Mouse (Mus musculus) MEL (cell line): ENCODE data around the gene Nt5c3b. TPM values are rescaled to one million over a fixed set of nuclear protein-coding genes. Genes with fewer than 3 reads are reported as not detected.

ENCODE experiments used
- DNase-seq: peaks from one replicate; pipeline ENCODE4 v3.0.0; 2011; ENCODE audit warnings: low read depth, low spot score
- H3K27ac ChIP-seq: 2 replicates; pipeline ENCODE4 v1.5.1; 2012; ENCODE audit warnings: low read depth, mild to moderate bottlenecking, control low read depth, low read length, moderate library complexity; ENCODE audit not compliant: control insufficient read depth
- H3K27me3 ChIP-seq, 2 experiments: fragments of 150-350 bp in 1 of 2; sonication (generic) in 1 of 2; 2 replicates each; pipeline ENCODE4 v1.6.1; 2012; ENCODE audit warnings: low read length in 2 of 2, mild to moderate bottlenecking in 2 of 2, improper control_type of control experiment in 1 of 2, moderate library complexity in 1 of 2; ENCODE audit not compliant: insufficient read depth in 2 of 2, control insufficient read depth in 1 of 2
- H3K36me3 ChIP-seq, 2 experiments: 2 replicates each; pipeline ENCODE4 v1.6.1; 2012 to 2014; ENCODE audit warnings: low read length in 2 of 2, improper control_type of control experiment in 1 of 2, inconsistent platforms in 1 of 2, mild to moderate bottlenecking in 1 of 2; ENCODE audit not compliant: insufficient read depth in 2 of 2, control insufficient read depth in 1 of 2
- H3K4me1 ChIP-seq, 2 experiments: fragments of 150-350 bp in 1 of 2; sonication (generic) in 1 of 2; 2 replicates each; pipeline ENCODE4 v1.6.1; 2012; ENCODE audit warnings: low read length in 2 of 2, improper control_type of control experiment in 1 of 2, mild to moderate bottlenecking in 1 of 2; ENCODE audit not compliant: insufficient read depth in 2 of 2, control insufficient read depth in 1 of 2
- H3K4me3 ChIP-seq, 2 experiments: fragments of 150-350 bp in 1 of 2; sonication (generic) in 1 of 2; 2 replicates each; pipeline ENCODE4 v1.5.1; 2012; ENCODE audit warnings: low read depth in 2 of 2, low read length in 2 of 2, mild to moderate bottlenecking in 2 of 2, moderate library complexity in 2 of 2, control low read depth in 1 of 2, improper control_type of control experiment in 1 of 2; ENCODE audit not compliant: control insufficient read depth in 1 of 2, insufficient read depth in 1 of 2
- H3K79me2 ChIP-seq: 2 replicates; pipeline ENCODE4 v1.6.1; 2012; ENCODE audit warnings: mild to moderate bottlenecking, low read length, moderate library complexity; ENCODE audit not compliant: control insufficient read depth, poor library complexity, insufficient read depth
- H3K9ac ChIP-seq: 2 replicates; pipeline ENCODE4 v1.6.1; 2012; ENCODE audit warnings: low read depth, mild to moderate bottlenecking, control low read depth, low read length, moderate library complexity; ENCODE audit not compliant: control insufficient read depth, poor library complexity, severe bottlenecking
- H3K9me3 ChIP-seq: fragments of 150-350 bp; sonication (generic); replicated peaks from 2 replicates; pipeline ENCODE4 v1.6.1; 2012; ENCODE audit warnings: mild to moderate bottlenecking, low read length, improper control_type of control experiment, moderate library complexity; ENCODE audit not compliant: insufficient read depth
- BHLHE40 ChIP-seq: IDR thresholded peaks from 2 replicates; pipeline ENCODE4 v1.6.1; 2012; ENCODE audit warnings: low read depth, mild to moderate bottlenecking, inconsistent platforms, low read length, improper control_type of control experiment, borderline replicate concordance
- CTCF ChIP-seq, 3 experiments: IDR thresholded peaks in 2 of 3; conservative IDR thresholded peaks in 1 of 3; 2 replicates each; pipeline ENCODE4 v1.5.1; 2011 to 2012; ENCODE audit warnings: low read length in 3 of 3, low read depth in 2 of 3, mild to moderate bottlenecking in 2 of 3, improper control_type of control experiment in 1 of 3, inconsistent platforms in 1 of 3, mixed read lengths in 1 of 3, moderate library complexity in 1 of 3; ENCODE audit not compliant: control insufficient read depth in 1 of 3, insufficient read depth in 1 of 3, poor library complexity in 1 of 3, severe bottlenecking in 1 of 3
- E2F4 ChIP-seq: IDR thresholded peaks from 2 replicates; pipeline ENCODE4 v1.6.1; 2011; ENCODE audit warnings: low read depth, low read length, improper control_type of control experiment, borderline replicate concordance
- EP300 ChIP-seq, 2 experiments: IDR thresholded peaks; 2 replicates each; pipeline ENCODE4 v1.6.1; 2011; ENCODE audit warnings: improper control_type of control experiment in 2 of 2, low read length in 2 of 2, low read depth in 1 of 2, mild to moderate bottlenecking in 1 of 2
- GABPA ChIP-seq: IDR thresholded peaks from 2 replicates; pipeline ENCODE4 v1.6.1; 2012; ENCODE audit warnings: low read depth, mild to moderate bottlenecking, inconsistent platforms, low read length, improper control_type of control experiment, moderate library complexity
- GATA1 ChIP-seq: IDR thresholded peaks from 2 replicates; pipeline ENCODE4 v1.6.1; 2011; ENCODE audit warnings: low read depth, low read length, improper control_type of control experiment
- HCFC1 ChIP-seq: IDR thresholded peaks from 2 replicates; pipeline ENCODE4 v1.6.1; 2012; ENCODE audit warnings: low read depth, mild to moderate bottlenecking, inconsistent platforms, low read length, improper control_type of control experiment, moderate library complexity
- JUND ChIP-seq: IDR thresholded peaks from 2 replicates; pipeline ENCODE4 v1.6.1; 2011; ENCODE audit warnings: low read depth, mild to moderate bottlenecking, improper control_type of control experiment, low read length
- MAFK ChIP-seq: IDR thresholded peaks from 2 replicates; pipeline ENCODE4 v1.6.1; 2011; ENCODE audit warnings: low read depth, mild to moderate bottlenecking, low read length, improper control_type of control experiment, borderline replicate concordance
- MAX ChIP-seq: IDR thresholded peaks from 2 replicates; pipeline ENCODE4 v1.6.1; 2011; ENCODE audit warnings: low read length, improper control_type of control experiment
- MEF2A ChIP-seq: IDR thresholded peaks from 2 replicates; pipeline ENCODE4 v1.6.1; 2014; ENCODE audit warnings: low read depth, mild to moderate bottlenecking, inconsistent platforms, low read length, improper control_type of control experiment; ENCODE audit not compliant: poor library complexity, insufficient replicate concordance, severe bottlenecking; ENCODE audit errors: extremely low read depth
- MXI1 ChIP-seq: IDR thresholded peaks from 2 replicates; pipeline ENCODE4 v1.6.1; 2011; ENCODE audit warnings: mild to moderate bottlenecking, low read depth, low read length, improper control_type of control experiment
- MYB ChIP-seq: IDR thresholded peaks from 2 replicates; pipeline ENCODE4 v1.6.1; 2011; ENCODE audit warnings: mild to moderate bottlenecking, low read depth, low read length, improper control_type of control experiment
- MYC ChIP-seq: IDR thresholded peaks from 2 replicates; pipeline ENCODE4 v1.6.1; 2011; ENCODE audit warnings: low read depth, mild to moderate bottlenecking, low read length, improper control_type of control experiment, moderate library complexity
- POLR2AphosphoS2 ChIP-seq: IDR thresholded peaks from 2 replicates; pipeline ENCODE4 v1.6.1; 2011; ENCODE audit warnings: low read length, improper control_type of control experiment
- POLR2AphosphoS5 ChIP-seq: IDR thresholded peaks from 2 replicates; pipeline ENCODE4 v1.6.1; 2012; ENCODE audit warnings: low read depth, borderline replicate concordance, mild to moderate bottlenecking, inconsistent platforms, low read length, moderate library complexity, mixed read lengths
- RAD21 ChIP-seq: IDR thresholded peaks from 2 replicates; pipeline ENCODE4 v1.6.1; 2011; ENCODE audit warnings: mild to moderate bottlenecking, low read depth, low read length, improper control_type of control experiment
- RCOR1 ChIP-seq: IDR thresholded peaks from 2 replicates; pipeline ENCODE4 v1.6.1; 2012; ENCODE audit warnings: low read depth, mild to moderate bottlenecking, inconsistent platforms, low read length, improper control_type of control experiment
- TBP ChIP-seq: IDR thresholded peaks from 2 replicates; pipeline ENCODE4 v1.8.0; 2011; ENCODE audit warnings: low read depth, low read length, improper control_type of control experiment
- TCF12 ChIP-seq: IDR thresholded peaks from 2 replicates; pipeline ENCODE4 v1.6.1; 2014; ENCODE audit warnings: low read depth, mild to moderate bottlenecking, inconsistent platforms, low read length, improper control_type of control experiment, moderate library complexity
- USF1 ChIP-seq: IDR thresholded peaks from 2 replicates; pipeline ENCODE4 v1.6.1; 2014; ENCODE audit warnings: low read depth, mild to moderate bottlenecking, inconsistent platforms, low read length, improper control_type of control experiment, moderate library complexity
- USF2 ChIP-seq, 2 experiments: IDR thresholded peaks; 2 replicates each; pipeline ENCODE4 v1.6.1; 2011 to 2012; ENCODE audit warnings: improper control_type of control experiment in 2 of 2, low read length in 2 of 2, borderline replicate concordance in 1 of 2, inconsistent platforms in 1 of 2, low read depth in 1 of 2, mild to moderate bottlenecking in 1 of 2; ENCODE audit not compliant: insufficient read depth in 1 of 2
- ZKSCAN1 ChIP-seq: IDR thresholded peaks from 2 replicates; pipeline ENCODE4 v1.6.1; 2012; ENCODE audit warnings: low read depth, mild to moderate bottlenecking, inconsistent platforms, low read length, improper control_type of control experiment, moderate library complexity
- ZMIZ1 ChIP-seq: IDR thresholded peaks from 2 replicates; pipeline ENCODE4 v1.6.1; 2012; ENCODE audit warnings: low read depth, mild to moderate bottlenecking, inconsistent platforms, low read length, improper control_type of control experiment, moderate library complexity
- polyA plus RNA-seq, 2 experiments: library from polyadenylated mRNA; stranded (reverse) in 1 of 2; unstranded in 1 of 2; fragments of >175 nt in 1 of 2; fragments of >200 nt in 1 of 2; gene quantifications; 2 replicates each; pipeline versions ENCODE4 v1.2.1 to v1.2.4; 2012; ENCODE audit warnings: low replicate concordance in 2 of 2, low read depth in 1 of 2; ENCODE audit not compliant: insufficient read length in 2 of 2, insufficient read depth in 1 of 2, missing spikeins in 1 of 2
- total RNA-seq: library from RNA; depleted of rRNA; stranded (reverse); fragments of 300-350 nt; gene quantifications from 2 replicates; pipeline ENCODE4 v1.2.3, GENCODE M21; 2012

Gene Nt5c3b
- total and polyA plus RNA-seq, 3 experiments: 61.3 to 287 (median 79.2) TPM

DNA sequence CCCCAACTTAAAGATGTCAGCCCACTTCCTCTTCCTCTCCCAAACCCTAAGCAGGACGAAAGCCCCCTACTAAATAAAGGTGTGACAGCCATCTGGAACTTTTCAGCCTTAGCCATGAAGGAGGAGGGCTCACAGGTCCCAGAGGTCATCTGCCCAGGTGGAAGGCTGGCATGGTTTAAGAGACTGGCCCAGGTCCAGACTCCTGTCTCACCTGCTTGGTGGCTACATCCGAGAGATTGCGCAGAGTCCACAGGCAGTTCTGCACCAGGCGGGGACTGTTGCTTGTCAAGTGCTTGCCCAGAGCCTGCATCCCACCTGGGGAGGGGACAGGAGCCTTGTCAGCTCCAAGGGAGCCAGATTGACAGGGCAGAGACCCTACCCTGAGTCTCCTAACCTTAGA is 62.3 kb downstream of the Nt5c3b start:
- no peak for DNase-seq

DNA sequence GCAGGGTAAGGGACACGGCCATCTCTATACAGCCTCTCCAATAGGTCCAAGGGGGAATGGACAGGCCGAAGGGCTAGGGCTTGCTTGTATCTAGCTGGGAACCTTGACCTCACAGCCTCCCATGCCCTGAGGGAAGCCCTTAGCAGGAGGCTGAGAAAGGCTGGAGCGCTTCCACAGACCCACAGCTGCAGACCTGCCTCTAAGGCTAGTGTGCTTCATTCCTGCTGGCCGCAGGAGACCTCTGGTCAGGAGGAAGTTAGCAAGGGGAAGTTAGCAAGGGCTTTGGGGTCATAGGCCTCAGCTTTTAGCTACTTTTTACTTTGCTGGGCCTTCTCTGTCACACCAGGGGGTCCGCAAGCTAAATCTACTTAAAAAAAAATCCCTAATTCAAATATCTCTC is 63.2 kb downstream of the Nt5c3b start:
- no peak for DNase-seq
- Histone ChIP-seq H3K79me2 (no peaks in the 10 kb centered on the region), H3K4me1 (no peaks in the 10 kb centered on the region), H3K27me3 (no peaks in the 10 kb centered on the region), H3K4me3 (no peak overlapping the region), H3K9me3 (no peaks in the 10 kb centered on the region), H3K27ac (no peak overlapping the region), H3K36me3 (no peaks in the 10 kb centered on the region), H3K9ac (no peak overlapping the region)
- TF ChIP-seq EP300 (IDR thresholded peaks at IDR 0.05; ENCODE audit: low read depth in 1 of 2, low read length in 2 of 2) (no peak), ZKSCAN1 (no peak), MYB (no peak), POLR2AphosphoS2 (no peak), TCF12 (no peak), GABPA (no peak), USF1 (no peak), MYC (no peak), USF2 (IDR thresholded peaks at IDR 0.05; ENCODE audit: borderline replicate concordance in 1 of 2, insufficient read depth in 1 of 2, low read depth in 1 of 2, low read length in 2 of 2) (no peak), MAX (no peak), HCFC1 (no peak), GATA1 (no peak)

More for the DNA sequence above, 62.3 kb downstream of the Nt5c3b start:
- Histone ChIP-seq H3K9ac (no peak overlapping the region), H3K4me3 (no peak overlapping the region), H3K79me2 (no peaks in the 10 kb centered on the region), H3K9me3 (no peaks in the 10 kb centered on the region), H3K4me1 (no peaks in the 10 kb centered on the region), H3K27me3 (no peaks in the 10 kb centered on the region)
- TF ChIP-seq ZKSCAN1: no peak
- no peak for TF ChIP-seq RCOR1
- no peak for TF ChIP-seq TBP
- no peak for TF ChIP-seq POLR2AphosphoS5
- no peak for TF ChIP-seq TCF12
- no peak for TF ChIP-seq MYB
- no peak for TF ChIP-seq BHLHE40
- TF ChIP-seq ZMIZ1: no peak
- no peak for TF ChIP-seq HCFC1
- no peak for TF ChIP-seq USF2 (IDR thresholded peaks at IDR 0.05; ENCODE audit: borderline replicate concordance in 1 of 2, insufficient read depth in 1 of 2, low read depth in 1 of 2, low read length in 2 of 2)
- TF ChIP-seq MYC: no peak
- TF ChIP-seq CTCF (IDR thresholded peaks at IDR 0.05 in 2 of 3, conservative IDR thresholded peaks at IDR 0.05 in 1 of 3; ENCODE audit: control insufficient read depth in 1 of 3, insufficient read depth in 1 of 3, low read depth in 2 of 3, low read length in 3 of 3, poor library complexity in 1 of 3, severe bottlenecking in 1 of 3): no peak
- TF ChIP-seq MAFK: no peak
- no peak for TF ChIP-seq JUND
- TF ChIP-seq MEF2A: no peak
- TF ChIP-seq MXI1: no peak
- TF ChIP-seq RAD21: no peak
- TF ChIP-seq GATA1: no peak
- TF ChIP-seq E2F4: no peak
- no peak for TF ChIP-seq EP300 (IDR thresholded peaks at IDR 0.05; ENCODE audit: low read depth in 1 of 2, low read length in 2 of 2)
- TF ChIP-seq, all 39 proteins: peak for 0
- no peaks in the 10 kb centered on the region for H3K36me3 ChIP-seq
- H3K27ac ChIP-seq: no peak overlapping the region
